Mouse (Mus musculus) heart, adult 2 months (tissue): ENCODE measurements around the gene Actn4. TPM values are rescaled to one million over a fixed set of nuclear protein-coding genes. Genes with fewer than 3 reads are reported as not detected.
"Not testable (repeated sequence)": the region's sequence is repeated elsewhere in the genome, so short reads cannot be mapped to it uniquely, and the experiment has no call there.

ENCODE experiments used
- DNase-seq, 2 experiments: peaks; one replicate each; pipeline ENCODE4 v3.0.0; 2021
- H3K27ac ChIP-seq: fragments of 200-600 bp; 2 replicates; pipeline ENCODE4 v1.8.1; 2022
- H3K27me3 ChIP-seq: fragments of 200-500 bp; 2 replicates; pipeline ENCODE4 v1.6.1; 2012; ENCODE audit warnings: mild to moderate bottlenecking, low read length, inconsistent platforms, mixed read lengths; ENCODE audit not compliant: control insufficient read depth, insufficient read depth
- H3K36me3 ChIP-seq: fragments of 200-500 bp; 2 replicates; pipeline ENCODE4 v1.6.1; 2012; ENCODE audit warnings: low read length, inconsistent platforms; ENCODE audit not compliant: control insufficient read depth, insufficient read depth
- H3K4me1 ChIP-seq: fragments of 200-500 bp; 2 replicates; pipeline ENCODE4 v1.6.1; 2011; ENCODE audit warnings: low read length; ENCODE audit not compliant: control insufficient read depth, insufficient read depth
- H3K4me3 ChIP-seq: fragments of 200-600 bp; 2 replicates; pipeline ENCODE4 v1.8.1; 2022
- H3K79me2 ChIP-seq: fragments of 200-500 bp; replicated peaks from 2 replicates; pipeline ENCODE4 v1.6.1; 2012; ENCODE audit warnings: mild to moderate bottlenecking, inconsistent platforms, low read length, moderate library complexity, mixed read lengths; ENCODE audit not compliant: control insufficient read depth, insufficient read depth
- H3K9ac ChIP-seq: fragments of 200-500 bp; 2 replicates; pipeline ENCODE4 v1.6.1; 2012; ENCODE audit warnings: low read depth, mild to moderate bottlenecking, control low read depth, inconsistent platforms, low read length, mixed read lengths
- CTCF ChIP-seq: fragments of 200-600 bp; IDR thresholded peaks from 2 replicates; pipeline ENCODE4 v1.8.1; 2022; ENCODE audit warnings: antibody characterized with exemption, mild to moderate bottlenecking, moderate library complexity
- EP300 ChIP-seq: fragments of 200-500 bp; IDR thresholded peaks from 2 replicates; pipeline ENCODE4 v1.6.1; 2011; ENCODE audit warnings: low read depth, low read length, control low read depth; ENCODE audit not compliant: insufficient read depth
- POLR2A ChIP-seq: fragments of 200-500 bp; IDR thresholded peaks from 2 replicates; pipeline ENCODE4 v1.6.1; 2011; ENCODE audit warnings: mild to moderate bottlenecking, low read depth, low read length, control low read depth; ENCODE audit not compliant: insufficient read depth
- WGBS: fragments of 180-500 bp; shearing (Covaris S2); methylation state at CpG from one replicate; pipeline ENCODE4 v1.1.7; 2018; 5-methylcytosine and 5-hydroxymethylcytosine counted together
- intact Hi-C: fragments of 180-260 bp; cut with DNase I; formaldehyde crosslinking; loops from one replicate; pipeline ENCODE4 v1.15.1; 2025
- polyA plus RNA-seq: library from polyadenylated mRNA; depleted of rRNA; stranded (reverse); fragments of >200 nt; gene quantifications from 2 replicates; pipeline ENCODE4 v1.2.3, GENCODE M21; 2012
- total RNA-seq, 2 experiments: library from RNA; stranded (reverse); gene quantifications; 2 replicates each; pipeline ENCODE4 v1.2.3; 2021

The Actn4 gene
- total and polyA plus RNA-seq, 3 experiments = 66.1 to 123 (median 85.7) TPM

- Histone ChIP-seq H3K27ac (peak overlapping the region; percentile 42), H3K4me3 (no peak overlapping the region), H3K79me2 (no peaks in the 10 kb centered on the region), H3K36me3 (no peaks in the 10 kb centered on the region), H3K4me1 (peaks cover 7% of the 10 kb centered on the region), H3K9ac (no peak overlapping the region), H3K27me3 (no peaks in the 10 kb centered on the region)
- intact Hi-C loops = loop anchor here (2.0 to 5.0 kb wide), 3 partner anchors 35 to 195 kb away; no protein-coding TSS in a partner anchor
- DNase-seq = peak; percentile 75 to 81
- 64% methylated on average over 8 of the region's 8 CpGs for WGBS
- TF ChIP-seq POLR2A = no peak
- peak; percentile 76 for TF ChIP-seq CTCF
- TF ChIP-seq EP300 = 0 out of 2 replicates have a peak, but pooled peaks have one; percentile 12
Measured at GRCm38 (mm10) chr7:28972542-28972985, 10.4 kb upstream of the Actn4 start.

DNA sequence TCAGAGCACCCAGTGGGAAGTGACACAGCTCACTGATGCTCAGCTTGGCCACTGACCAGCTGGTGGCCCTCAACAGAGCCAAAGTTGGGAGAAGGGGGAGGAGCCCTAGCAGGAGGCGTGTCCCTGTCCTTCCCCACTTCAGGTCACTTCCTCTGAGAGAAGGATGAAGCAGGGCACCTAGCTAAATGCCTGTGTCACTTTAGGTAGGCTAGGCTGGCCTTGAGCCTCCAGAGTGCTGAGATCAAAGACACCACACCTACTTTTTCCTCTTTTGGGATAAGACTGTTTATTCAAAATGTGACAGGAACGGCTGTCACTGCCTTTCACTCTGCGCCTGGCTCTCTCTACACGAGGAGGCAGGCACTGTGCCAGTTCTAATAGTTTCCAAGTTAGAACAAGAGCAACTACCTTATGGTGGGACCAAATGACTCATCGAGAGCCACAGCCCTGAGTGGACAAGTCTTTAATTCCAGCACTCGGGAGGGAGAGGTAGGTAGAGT lies 9.7 kb upstream of the Actn4 start:
- Histone ChIP-seq H3K4me1 (peaks cover 7% of the 10 kb centered on the region), H3K27ac (peak overlapping the region; percentile 42), H3K9ac (no peak overlapping the region), H3K27me3 (no peaks in the 10 kb centered on the region), H3K79me2 (no peaks in the 10 kb centered on the region), H3K4me3 (no peak overlapping the region), H3K36me3 (no peaks in the 10 kb centered on the region)
- WGBS = 17% methylated on average over 6 of the region's 6 CpGs
- no peak for TF ChIP-seq CTCF
- no peak for TF ChIP-seq EP300
- no peak for TF ChIP-seq POLR2A
- intact Hi-C loops = loop anchor here (2.0 to 5.0 kb wide), 3 partner anchors 35 to 195 kb away; no protein-coding TSS in a partner anchor
- DNase-seq = peak; percentile 50 to 64

DNA sequence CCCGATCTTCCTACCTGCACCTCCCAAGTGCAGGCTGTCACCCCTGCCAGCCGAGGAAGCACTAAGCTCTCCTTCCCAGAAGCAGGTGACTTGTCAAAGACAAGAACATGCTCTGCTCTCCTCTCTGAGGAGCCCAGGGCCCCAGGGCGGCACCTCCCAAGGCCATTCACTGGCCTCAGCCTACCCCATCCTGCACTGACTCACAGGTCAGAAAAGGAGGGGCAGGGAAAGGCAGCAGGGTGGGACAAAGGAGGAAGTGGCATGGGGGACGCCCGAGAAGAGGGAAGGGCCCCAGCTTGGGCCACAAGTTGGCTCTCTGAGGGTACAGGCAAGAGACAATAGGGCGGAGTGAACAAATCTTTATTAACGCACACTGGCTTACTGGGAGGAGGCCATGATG lies 8.9 kb upstream of the Actn4 start:
- H3K9ac ChIP-seq = no peak overlapping the region

GRCm38 (mm10) chr7:28969672-28970394 lies 7.7 kb upstream of the Actn4 start:
- H3K4me3 ChIP-seq = no peak overlapping the region
- no peaks in the 10 kb centered on the region for H3K79me2 ChIP-seq
- intact Hi-C loops = loop anchor here (5.0 kb wide), 2 partner anchors 33 to 193 kb away; no protein-coding TSS in a partner anchor
- H3K27me3 ChIP-seq = no peaks in the 10 kb centered on the region
- H3K27ac ChIP-seq = no peak overlapping the region
- H3K36me3 ChIP-seq = no peaks in the 10 kb centered on the region
- H3K4me1 ChIP-seq = peaks cover 7% of the 10 kb centered on the region
- H3K9ac ChIP-seq = no peak overlapping the region
- 51% methylated on average over 12 of the region's 12 CpGs for WGBS
- TF ChIP-seq CTCF = no peak
- DNase-seq = no peak

More for the DNA sequence above, 8.9 kb upstream of the Actn4 start:
- Histone ChIP-seq H3K4me1 (peaks cover 7% of the 10 kb centered on the region), H3K4me3 (no peak overlapping the region), H3K27ac (peak overlapping the region; percentile 42), H3K27me3 (no peaks in the 10 kb centered on the region), H3K79me2 (no peaks in the 10 kb centered on the region), H3K36me3 (no peaks in the 10 kb centered on the region)
- no peak for TF ChIP-seq CTCF
- no peak for TF ChIP-seq POLR2A
- no peak for TF ChIP-seq EP300
- WGBS = 78% methylated on average over 7 of the region's 7 CpGs
- DNase-seq = no peak
- intact Hi-C loops = loop anchor here (5.0 kb wide), 2 partner anchors 34 to 194 kb away; no protein-coding TSS in a partner anchor

DNA sequence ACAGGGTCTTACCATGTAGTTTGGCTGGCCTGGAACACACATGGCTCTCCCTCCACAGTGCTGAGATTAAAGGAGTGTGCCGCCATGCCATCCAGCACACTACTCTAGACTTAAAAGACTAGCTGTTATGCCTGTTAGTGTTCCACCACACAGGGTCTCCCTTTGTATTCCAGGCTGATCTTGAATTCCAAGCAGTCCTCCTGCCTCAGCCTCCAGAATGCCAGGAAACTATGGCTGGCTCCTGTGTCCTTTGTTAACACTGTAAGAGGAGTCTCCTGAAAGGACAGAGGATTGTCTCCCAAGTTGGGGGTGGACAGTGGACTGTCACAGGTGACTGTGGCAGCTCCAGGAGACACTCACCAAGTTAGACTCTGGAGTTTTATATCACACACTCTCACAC lies 7.1 kb upstream of the Actn4 start:
- Histone ChIP-seq H3K27me3 (no peaks in the 10 kb centered on the region), H3K79me2 (no peaks in the 10 kb centered on the region), H3K4me1 (peaks cover 7% of the 10 kb centered on the region), H3K9ac (no peak overlapping the region), H3K4me3 (no peak overlapping the region), H3K27ac (no peak overlapping the region), H3K36me3 (no peaks in the 10 kb centered on the region)
- TF ChIP-seq POLR2A (no peak), CTCF (no peak), EP300 (no peak)
- no peak for DNase-seq
- WGBS = 100% methylated on average over 1 of the region's 1 CpGs
- intact Hi-C loops = no loop called here

GRCm38 (mm10) chr7:28968120-28968519 lies 6.0 kb upstream of the Actn4 start:
- H3K9ac ChIP-seq, H3K79me2 ChIP-seq, H3K4me3 ChIP-seq, H3K27me3 ChIP-seq, intact Hi-C loops, H3K27ac ChIP-seq, DNase-seq, H3K4me1 ChIP-seq, H3K36me3 ChIP-seq: not testable (repeated sequence)
- 92% methylated on average over 8 of the region's 8 CpGs for WGBS
